Mouse (Mus musculus): ENCODE results near the gene Poc1b. TPM values are rescaled to one million over a fixed set of nuclear protein-coding genes. Genes with fewer than 3 reads are reported as not detected.

Gene Poc1b
- total and polyA plus RNA-seq, 3 experiments, result 3.6 to 6.7 (median 4.1) TPM

DNA sequence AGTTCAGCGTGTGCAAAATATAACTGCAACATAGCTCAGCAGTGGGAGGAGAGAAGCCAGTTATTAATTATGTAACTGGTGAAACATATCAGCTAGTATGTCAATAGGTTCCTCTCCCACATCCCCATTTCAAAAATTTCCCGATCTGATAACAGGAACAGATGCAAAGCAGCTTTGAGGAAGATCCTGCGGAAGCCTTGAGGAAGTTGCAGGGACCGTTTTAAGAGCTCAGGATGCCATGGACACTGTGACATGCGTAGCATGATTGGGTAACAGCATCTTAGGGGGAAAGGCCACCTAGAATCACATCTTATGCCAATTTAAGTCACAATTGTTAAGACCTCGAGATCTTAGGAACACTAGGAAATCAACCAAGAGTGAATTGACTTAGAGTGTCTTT lies 16.9 kb upstream of the Poc1b start:
- intact Hi-C loops (cut with DNase I), result no loop called here
- Histone ChIP-seq H3K79me2 (replicated peaks; ENCODE audit: control insufficient read depth, insufficient read depth, low read length) (no peaks in the 10 kb centered on the region), H3K27me3 (ENCODE audit: control insufficient read depth, insufficient read depth, low read length) (no peaks in the 10 kb centered on the region), H3K36me3 (ENCODE audit: control insufficient read depth, insufficient read depth, low read length) (no peaks in the 10 kb centered on the region), H3K4me1 (ENCODE audit: control insufficient read depth, insufficient read depth, low read length) (no peaks in the 10 kb centered on the region), H3K27ac (no peak overlapping the region), H3K4me3 (no peak overlapping the region), H3K9ac (ENCODE audit: low read depth, low read length) (no peak overlapping the region)
- TF ChIP-seq EP300 (IDR thresholded peaks at IDR 0.05; ENCODE audit: insufficient read depth, low read depth, low read length) (no peak), POLR2A (IDR thresholded peaks at IDR 0.05; ENCODE audit: insufficient read depth, low read depth, low read length) (no peak), CTCF (IDR thresholded peaks at IDR 0.05) (no peak)
- DNase-seq, result no peak
- 50% methylated on average over 6 of the region's 6 CpGs for WGBS

DNA sequence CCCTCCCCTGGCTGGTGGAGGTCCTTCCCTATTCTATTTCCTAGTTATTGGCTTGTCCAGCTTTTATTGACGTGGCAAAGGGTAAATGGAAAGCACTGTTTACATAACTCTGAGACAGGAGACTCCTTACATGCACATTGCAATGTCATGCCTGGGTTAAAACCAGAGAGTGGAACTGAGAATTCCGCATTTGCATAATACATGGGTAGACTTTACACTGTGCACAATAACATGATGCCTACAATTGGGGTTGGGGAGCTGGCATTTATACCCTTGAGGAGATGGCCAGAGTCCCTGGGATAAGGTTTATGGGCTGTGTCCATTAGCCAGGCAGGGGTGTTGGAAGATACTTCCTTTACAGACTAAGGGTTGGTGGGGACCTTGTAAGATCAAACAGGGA lies 13.5 kb upstream of the Poc1b start:
- no peak overlapping the region for H3K27ac ChIP-seq
- no peak overlapping the region for H3K4me3 ChIP-seq
- no peaks in the 10 kb centered on the region for H3K36me3 ChIP-seq (ENCODE audit: control insufficient read depth, insufficient read depth, low read length)
- H3K9ac ChIP-seq (ENCODE audit: low read depth, low read length), result no peak overlapping the region
- intact Hi-C loops (cut with DNase I), result no loop called here
- H3K27me3 ChIP-seq (ENCODE audit: control insufficient read depth, insufficient read depth, low read length), result no peaks in the 10 kb centered on the region
- WGBS, result 84% methylated on average over 2 of the region's 2 CpGs
- no peaks in the 10 kb centered on the region for H3K4me1 ChIP-seq (ENCODE audit: control insufficient read depth, insufficient read depth, low read length)
- TF ChIP-seq EP300 (IDR thresholded peaks at IDR 0.05; ENCODE audit: insufficient read depth, low read depth, low read length), result no peak
- TF ChIP-seq POLR2A (IDR thresholded peaks at IDR 0.05; ENCODE audit: insufficient read depth, low read depth, low read length), result no peak
- TF ChIP-seq CTCF (IDR thresholded peaks at IDR 0.05), result no peak
- DNase-seq, result no peak
- no peaks in the 10 kb centered on the region for H3K79me2 ChIP-seq (replicated peaks; ENCODE audit: control insufficient read depth, insufficient read depth, low read length)

DNA sequence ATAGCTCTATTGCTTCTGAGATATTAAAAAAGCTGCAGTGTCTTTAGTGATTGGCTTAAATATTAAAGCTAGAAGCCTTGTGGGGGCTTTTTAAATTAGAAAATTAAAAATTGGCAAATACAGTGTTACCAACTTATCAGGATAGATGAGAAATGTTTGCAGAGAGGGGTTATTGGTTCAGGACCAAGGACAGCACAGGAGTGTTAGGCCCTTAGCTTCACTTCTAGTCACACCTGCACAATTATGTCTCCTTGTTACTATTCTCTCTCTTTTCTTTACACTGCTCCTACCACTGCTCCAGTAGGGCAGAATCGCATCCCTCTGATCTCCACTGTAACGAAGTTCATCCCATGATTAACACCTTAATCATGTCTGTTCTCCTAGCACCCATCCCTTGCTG lies 11.7 kb upstream of the Poc1b start:
- TF ChIP-seq CTCF (IDR thresholded peaks at IDR 0.05) (no peak), POLR2A (IDR thresholded peaks at IDR 0.05; ENCODE audit: insufficient read depth, low read depth, low read length) (no peak)
- intact Hi-C loops (cut with DNase I), result loop anchor here (1.0 kb wide), 1 partner anchor 9 kb away; no protein-coding TSS in a partner anchor
- 69% methylated on average over 2 of the region's 2 CpGs for WGBS

DNA sequence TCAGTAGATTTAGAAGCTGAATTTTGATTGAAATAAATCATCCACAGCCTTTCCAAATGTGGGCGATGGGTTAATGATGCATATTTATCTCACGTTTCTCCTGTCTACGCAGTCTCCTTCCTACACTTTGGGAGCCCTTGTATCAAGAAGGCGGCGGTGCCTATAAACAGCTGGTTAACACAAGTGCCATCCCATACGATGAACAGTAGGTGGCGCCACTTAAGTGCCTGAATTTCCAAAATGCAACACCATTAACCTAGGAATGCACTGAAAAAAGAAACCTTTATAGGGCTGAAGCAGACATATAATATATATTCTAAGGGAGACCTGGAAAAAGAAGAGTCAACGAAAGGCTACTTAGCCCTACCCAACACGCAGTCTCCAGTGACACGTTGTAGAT lies 9.5 kb upstream of the Poc1b start:
- 68% methylated on average over 10 of the region's 10 CpGs for WGBS
- H3K4me3 ChIP-seq, result no peak overlapping the region
- TF ChIP-seq EP300 (IDR thresholded peaks at IDR 0.05; ENCODE audit: insufficient read depth, low read depth, low read length) (no peak), POLR2A (IDR thresholded peaks at IDR 0.05; ENCODE audit: insufficient read depth, low read depth, low read length) (no peak), CTCF (IDR thresholded peaks at IDR 0.05) (peak; percentile 95)
- H3K79me2 ChIP-seq (replicated peaks; ENCODE audit: control insufficient read depth, insufficient read depth, low read length), result no peaks in the 10 kb centered on the region
- no peaks in the 10 kb centered on the region for H3K27me3 ChIP-seq (ENCODE audit: control insufficient read depth, insufficient read depth, low read length)
- no peak overlapping the region for H3K27ac ChIP-seq
- H3K9ac ChIP-seq (ENCODE audit: low read depth, low read length), result no peak overlapping the region
- no peaks in the 10 kb centered on the region for H3K36me3 ChIP-seq (ENCODE audit: control insufficient read depth, insufficient read depth, low read length)
- intact Hi-C loops (cut with DNase I), result no loop called here
- no peaks in the 10 kb centered on the region for H3K4me1 ChIP-seq (ENCODE audit: control insufficient read depth, insufficient read depth, low read length)
- peak in 1 of 2 experiments; percentile 39 for DNase-seq

More for the DNA sequence above, 11.7 kb upstream of the Poc1b start:
- Histone ChIP-seq H3K4me3 (no peak overlapping the region), H3K27me3 (ENCODE audit: control insufficient read depth, insufficient read depth, low read length) (no peaks in the 10 kb centered on the region), H3K36me3 (ENCODE audit: control insufficient read depth, insufficient read depth, low read length) (no peaks in the 10 kb centered on the region), H3K79me2 (replicated peaks; ENCODE audit: control insufficient read depth, insufficient read depth, low read length) (no peaks in the 10 kb centered on the region), H3K4me1 (ENCODE audit: control insufficient read depth, insufficient read depth, low read length) (no peaks in the 10 kb centered on the region), H3K27ac (no peak overlapping the region), H3K9ac (ENCODE audit: low read depth, low read length) (no peak overlapping the region)
- DNase-seq, result no peak

DNA sequence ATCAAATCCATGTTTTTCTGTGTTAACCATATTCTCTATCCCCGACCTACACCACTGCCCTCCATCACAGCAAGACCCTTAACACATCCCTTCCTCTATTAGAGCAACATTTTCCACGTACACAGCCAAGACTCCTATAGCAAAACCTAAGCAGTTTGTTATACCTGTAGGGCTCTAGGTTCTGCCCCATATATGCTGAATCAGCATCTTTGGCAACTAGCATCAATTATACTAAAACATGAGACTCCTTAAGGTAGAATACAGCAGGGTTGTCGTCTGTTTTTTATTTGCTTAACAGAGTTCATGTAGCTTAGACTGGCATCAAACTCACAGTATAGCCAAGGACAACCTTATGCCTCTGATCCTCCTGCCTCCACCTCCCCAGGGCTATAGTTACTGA lies 1.3 kb upstream of the Poc1b start:
- Histone ChIP-seq H3K9ac (ENCODE audit: low read depth, low read length) (no peak overlapping the region), H3K4me3 (no peak overlapping the region), H3K27me3 (ENCODE audit: control insufficient read depth, insufficient read depth, low read length) (no peaks in the 10 kb centered on the region), H3K27ac (no peak overlapping the region), H3K4me1 (ENCODE audit: control insufficient read depth, insufficient read depth, low read length) (peaks cover 5% of the 10 kb centered on the region), H3K79me2 (replicated peaks; ENCODE audit: control insufficient read depth, insufficient read depth, low read length) (no peaks in the 10 kb centered on the region; the same call in 1 of the 2 replicates), H3K36me3 (ENCODE audit: control insufficient read depth, insufficient read depth, low read length) (peaks cover 2% of the 10 kb centered on the region; the same call in 1 of the 2 replicates)
- 77% methylated on average over 3 of the region's 3 CpGs for WGBS
- intact Hi-C loops (cut with DNase I), result loop anchor here (5.0 kb wide), 4 partner anchors 47 to 512 kb away; partner anchors contain the start of gene Atp2b1
- no peak for TF ChIP-seq CTCF (IDR thresholded peaks at IDR 0.05)
- TF ChIP-seq EP300 (IDR thresholded peaks at IDR 0.05; ENCODE audit: insufficient read depth, low read depth, low read length), result no peak
- TF ChIP-seq POLR2A (IDR thresholded peaks at IDR 0.05; ENCODE audit: insufficient read depth, low read depth, low read length), result no peak
- DNase-seq, result no peak

DNA sequence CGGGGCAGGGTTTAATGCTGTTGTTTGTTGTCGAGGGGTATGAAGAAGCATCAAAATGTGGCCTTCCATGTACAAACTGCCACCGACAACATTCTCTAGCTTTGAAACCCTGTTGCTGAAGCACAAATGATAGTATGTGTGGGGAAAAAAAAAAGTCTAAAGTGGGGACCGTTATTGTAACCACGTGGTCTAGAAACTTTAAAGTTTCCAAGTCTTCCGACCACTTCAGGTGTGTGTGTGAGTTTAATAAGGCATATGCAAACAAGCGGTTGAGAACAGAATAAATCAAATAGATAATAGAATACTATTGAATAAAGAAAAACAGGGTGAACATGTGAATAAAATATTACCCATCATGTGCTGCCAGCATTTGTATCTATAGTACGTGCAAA lies 529 bp upstream of the Poc1b start:
- intact Hi-C loops (cut with DNase I), result loop anchor here (5.0 kb wide), 4 partner anchors 46 to 511 kb away; partner anchors contain the start of gene Atp2b1
- 30% methylated on average over 8 of the region's 8 CpGs for WGBS
- H3K4me1 ChIP-seq (ENCODE audit: control insufficient read depth, insufficient read depth, low read length), result peaks cover 5% of the 10 kb centered on the region
- peaks cover 2% of the 10 kb centered on the region; the same call in 1 of the 2 replicates for H3K36me3 ChIP-seq (ENCODE audit: control insufficient read depth, insufficient read depth, low read length)
- H3K9ac ChIP-seq (ENCODE audit: low read depth, low read length), result peak overlapping the region; percentile 96; the same call in 1 of the 2 replicates
- H3K79me2 ChIP-seq (replicated peaks; ENCODE audit: control insufficient read depth, insufficient read depth, low read length), result no peaks in the 10 kb centered on the region; the same call in 1 of the 2 replicates
- no peak for DNase-seq
- TF ChIP-seq POLR2A (IDR thresholded peaks at IDR 0.05; ENCODE audit: insufficient read depth, low read depth, low read length), result no peak
- no peak for TF ChIP-seq CTCF (IDR thresholded peaks at IDR 0.05)
- TF ChIP-seq EP300 (IDR thresholded peaks at IDR 0.05; ENCODE audit: insufficient read depth, low read depth, low read length), result no peak
- H3K4me3 ChIP-seq, result peak overlapping the region; percentile 98
- peak overlapping the region; percentile 89 for H3K27ac ChIP-seq
- H3K27me3 ChIP-seq (ENCODE audit: control insufficient read depth, insufficient read depth, low read length), result no peaks in the 10 kb centered on the region
